In genomic region chr19:6407109-6407508, GRCm38 (mm10) we compare ENCODE assay signal across 20 mouse cellular contexts. TPM values are rescaled to one million over a fixed set of nuclear protein-coding genes. Genes with fewer than 3 reads are reported as not detected.
"Had no signal": no experiment of that assay in that cellular context is flagged by ENCODE, and none has a peak within 500 bp of the region (broad histone marks: within the 10 kb centered on the region; RNA-seq: fewer than 3 reads in every experiment).

No protein-coding gene starts in this region.

- DNase-seq: liver, postnatal 0 days; lung, adult 2 months; lung, postnatal 14 days; lung, postnatal 36 days; right cerebral cortex, postnatal 14 days; thymus, adult 2 months; thymus, postnatal 25 days; thymus, postnatal 4 days had no signal

- H3K4me2 ChIP-seq: lung, embryonic 15.5 days; midbrain, embryonic 11.5 days; midbrain, embryonic 13.5 days; midbrain, embryonic 15.5 days; neural tube, embryonic 12.5 days; stomach, embryonic 15.5 days had no signal

- ATAC-seq: liver, postnatal 0 days; lung, postnatal 0 days; midbrain, embryonic 13.5 days; midbrain, embryonic 15.5 days had no signal

- H3K9ac ChIP-seq: liver, postnatal 0 days; lung, embryonic 15.5 days; midbrain, embryonic 13.5 days; midbrain, embryonic 15.5 days; neural tube, embryonic 12.5 days; stomach, embryonic 15.5 days had no signal

- H3K27ac ChIP-seq: lung, embryonic 15.5 days; macrophage; midbrain, embryonic 13.5 days; midbrain, embryonic 15.5 days; neural tube, embryonic 12.5 days; stomach, embryonic 15.5 days; stomach, postnatal 0 days had no signal

- H3K36me3 ChIP-seq: lung, embryonic 15.5 days; midbrain, embryonic 13.5 days; midbrain, embryonic 15.5 days; neural tube, embryonic 12.5 days; stomach, embryonic 15.5 days had no signal

- H3K9me3 ChIP-seq: lung, embryonic 15.5 days; megakaryocyte, embryonic 14.5 days; midbrain, embryonic 13.5 days; midbrain, embryonic 15.5 days; neural tube, embryonic 12.5 days; stomach, embryonic 15.5 days had no signal

- H3K4me3 ChIP-seq: lung, embryonic 15.5 days; megakaryocyte, embryonic 14.5 days; midbrain, embryonic 13.5 days; midbrain, embryonic 15.5 days; neural tube, embryonic 12.5 days; stomach, embryonic 15.5 days had no signal

RNA-seq across cellular contexts. Expression of gene Nrxn2, which starts 11.4 kb away (rescaled TPM):
- total RNA-seq: megakaryocyte progenitor cell, adult 5-6 weeks; monocyte, adult 5-6 weeks had no signal
- polyA plus RNA-seq: macrophage had no signal
